Mouse (Mus musculus) ES-Bruce4 (cell line): Measurements from ENCODE around the gene Capza2.

ENCODE experiments used
- CTCF ChIP-seq: IDR thresholded peaks from one replicate; pipeline ENCODE4 v1.8.1; 2011; ENCODE audit warnings: low read depth, low read length
- EP300 ChIP-seq: IDR thresholded peaks from 2 replicates; pipeline ENCODE4 v1.6.1; 2011; ENCODE audit warnings: low read depth, low read length; ENCODE audit not compliant: insufficient read depth
- POLR2A ChIP-seq: IDR thresholded peaks from one replicate; pipeline ENCODE4 v1.8.1; 2011; ENCODE audit warnings: low read length; ENCODE audit not compliant: insufficient read depth

- TF ChIP-seq CTCF (no peak), POLR2A (no peak), EP300 (no peak)
Observed at GRCm38 (mm10) chr6:17631611-17632010, 4.4 kb upstream of the Capza2 start.
